9 mouse cellular contexts compared by ENCODE assay signal in genomic region chr16:85807072-85807471, GRCm38 (mm10). TPM values are rescaled to one million over a fixed set of nuclear protein-coding genes. Genes with fewer than 3 reads are reported as not detected.
DNase-seq lines count a peak whose midpoint lies in the region; ATAC-seq and TF ChIP-seq lines count a peak whose summit lies in the region.
"Had no signal": no experiment of that assay in that cellular context is flagged by ENCODE, and none has a peak within 500 bp of the region (broad histone marks: within the 10 kb centered on the region; RNA-seq: fewer than 3 reads in every experiment).

No protein-coding gene starts in this region.

- H3K4me1 ChIP-seq in kidney, adult 2 months (ENCODE audit: control insufficient read depth, insufficient read depth, low read length), result no peaks in the 10 kb centered on the region
- H3K4me1 ChIP-seq in kidney, embryonic 14.5 days (ENCODE audit: control insufficient read depth, insufficient read depth, low read length), result 0 out of 2 replicates have a peak, but pooled peaks cover 2% of the 10 kb centered on the region
- H3K4me1 ChIP-seq in MEL (ENCODE audit: control insufficient read depth in 1 of 2, insufficient read depth in 2 of 2, low read length in 2 of 2), result no peaks in the 10 kb centered on the region
- peaks cover 8% of the 10 kb centered on the region for H3K4me1 ChIP-seq in lung, embryonic 16.5 days (replicated peaks; ENCODE audit: control insufficient read depth, insufficient read depth, low read length)

- intact Hi-C loops in heart, postnatal 14 days (cut with DNase I), result loop anchor here (1.0 to 10.0 kb wide), 4 partner anchors 262 to 1590 kb away; no protein-coding TSS in a partner anchor

- no peak for TF ChIP-seq EP300 in MEL (IDR thresholded peaks at IDR 0.05; ENCODE audit: low read depth in 1 of 2, low read length in 2 of 2)

- H3K36me3 ChIP-seq in kidney, adult 2 months (ENCODE audit: control insufficient read depth, insufficient read depth, low read length), result no peaks in the 10 kb centered on the region
- H3K36me3 ChIP-seq in kidney, embryonic 14.5 days (ENCODE audit: control insufficient read depth, insufficient read depth, low read length), result no peaks in the 10 kb centered on the region
- no peaks in the 10 kb centered on the region for H3K36me3 ChIP-seq in MEL (ENCODE audit: control insufficient read depth in 1 of 2, insufficient read depth in 2 of 2, low read length in 2 of 2)
- no peaks in the 10 kb centered on the region for H3K36me3 ChIP-seq in lung, embryonic 16.5 days (ENCODE audit: control insufficient read depth, insufficient read depth, low read length)
- H3K36me3 ChIP-seq: liver, embryonic 13.5 days had no signal

- TF ChIP-seq RAD21 in MEL (IDR thresholded peaks at IDR 0.05; ENCODE audit: low read depth, low read length), result peak; percentile 93

- H3K27ac ChIP-seq in kidney, adult 2 months (ENCODE audit: insufficient read depth, low read depth, low read length), result no peak overlapping the region
- no peak overlapping the region for H3K27ac ChIP-seq in kidney, embryonic 14.5 days (ENCODE audit: low read depth, low read length)
- H3K27ac ChIP-seq in MEL (ENCODE audit: control insufficient read depth, low read depth, low read length), result no peak overlapping the region
- H3K27ac ChIP-seq in lung, embryonic 16.5 days (ENCODE audit: low read length), result no peak overlapping the region
- H3K27ac ChIP-seq: liver, embryonic 13.5 days had no signal

- H3K9ac ChIP-seq in kidney, embryonic 14.5 days (ENCODE audit: low read depth, low read length), result no peak overlapping the region
- H3K9ac ChIP-seq in MEL (ENCODE audit: control insufficient read depth, low read depth, low read length, poor library complexity, severe bottlenecking), result no peak overlapping the region
- H3K9ac ChIP-seq in lung, embryonic 16.5 days (ENCODE audit: low read length), result no peak overlapping the region
- H3K9ac ChIP-seq: liver, embryonic 13.5 days had no signal

- H3K79me2 ChIP-seq in MEL (ENCODE audit: control insufficient read depth, insufficient read depth, low read length, poor library complexity), result no peaks in the 10 kb centered on the region

- DNase-seq in kidney, adult 2 months, result peak; percentile 77
- DNase-seq in MEL (ENCODE audit: low read depth, low spot score), result peak; percentile 55
- peak; percentile 10 for DNase-seq in c-Kit-positive CD71-positive TER-119-positive erythroid progenitor cells, embryonic 14.5 days (ENCODE audit: low spot score)
- peak; percentile 51 to 79 for DNase-seq in heart, postnatal 14 days
- DNase-seq: liver, embryonic 13.5 days had no signal

- H3K4me3 ChIP-seq in kidney, adult 2 months (ENCODE audit: insufficient read depth, low read depth, low read length), result no peak overlapping the region
- H3K4me3 ChIP-seq in kidney, embryonic 14.5 days (ENCODE audit: low read length), result no peak overlapping the region
- no peak overlapping the region for H3K4me3 ChIP-seq in MEL (ENCODE audit: control insufficient read depth in 1 of 2, insufficient read depth in 1 of 2, low read depth in 2 of 2, low read length in 2 of 2)
- no peak overlapping the region for H3K4me3 ChIP-seq in lung, embryonic 16.5 days (ENCODE audit: low read length)
- H3K4me3 ChIP-seq: liver, embryonic 13.5 days had no signal

- H3K4me2 ChIP-seq in kidney, embryonic 14.5 days (replicated peaks; ENCODE audit: low read depth, low read length), result no peak overlapping the region
- peak overlapping the region; percentile 32 for H3K4me2 ChIP-seq in lung, embryonic 16.5 days (ENCODE audit: low read depth, low read length)
- H3K4me2 ChIP-seq: liver, embryonic 13.5 days had no signal

- TF ChIP-seq POLR2A in kidney, adult 2 months (IDR thresholded peaks at IDR 0.05; ENCODE audit: low read depth, low read length), result no peak
- no peak for TF ChIP-seq POLR2A in MEL (IDR thresholded peaks at IDR 0.05; ENCODE audit: control insufficient read depth in 1 of 2, insufficient read depth in 1 of 2, low read depth in 1 of 2, low read length in 2 of 2, poor library complexity in 1 of 2)

- WGBS in kidney, adult 2 months, result 17% methylated on average over 3 of the region's 3 CpGs
- WGBS in kidney, embryonic 14.5 days, result 21% methylated on average over 3 of the region's 3 CpGs
- 14% methylated on average over 3 of the region's 3 CpGs for WGBS in lung, embryonic 16.5 days

- no peaks in the 10 kb centered on the region for H3K9me3 ChIP-seq in kidney, embryonic 14.5 days (ENCODE audit: control insufficient read depth, low read length)
- H3K9me3 ChIP-seq in MEL (replicated peaks; ENCODE audit: insufficient read depth, low read length), result no peaks in the 10 kb centered on the region
- no peaks in the 10 kb centered on the region for H3K9me3 ChIP-seq in lung, embryonic 16.5 days (ENCODE audit: control insufficient read depth, low read length)
- H3K9me3 ChIP-seq: liver, embryonic 13.5 days had no signal

- no peak for ATAC-seq in kidney, embryonic 14.5 days (ENCODE audit: low FRiP score, low TSS enrichment)
- ATAC-seq in lung, embryonic 16.5 days (ENCODE audit: low read depth), result no peak
- no peak for ATAC-seq in monocyte, adult 5-6 weeks (replicated peaks; ENCODE audit: insufficient number of reproducible peaks, low FRiP score, low TSS enrichment, poor library complexity, severe bottlenecking)
- ATAC-seq in megakaryocyte-erythroid progenitor cell, adult 5-6 weeks (replicated peaks; ENCODE audit: low FRiP score, low TSS enrichment, poor library complexity, severe bottlenecking), result no peak

- H3K27me3 ChIP-seq in kidney, adult 2 months (replicated peaks; ENCODE audit: control insufficient read depth, insufficient read depth, low read length), result no peaks in the 10 kb centered on the region
- no peaks in the 10 kb centered on the region for H3K27me3 ChIP-seq in kidney, embryonic 14.5 days (ENCODE audit: control insufficient read depth, insufficient read depth, low read length)
- H3K27me3 ChIP-seq in MEL (ENCODE audit: control insufficient read depth in 1 of 2, insufficient read depth in 2 of 2, low read length in 2 of 2), result no peaks in the 10 kb centered on the region
- no peaks in the 10 kb centered on the region for H3K27me3 ChIP-seq in lung, embryonic 16.5 days (ENCODE audit: control insufficient read depth, insufficient read depth, low read depth, low read length)

- TF ChIP-seq CTCF in kidney, adult 2 months (conservative IDR thresholded peaks at IDR 0.05; ENCODE audit: insufficient read depth, insufficient read length, low read depth, low read length), result no peak
- TF ChIP-seq CTCF in MEL (IDR thresholded peaks at IDR 0.05 in 2 of 3, conservative IDR thresholded peaks at IDR 0.05 in 1 of 3; ENCODE audit: control insufficient read depth in 1 of 3, insufficient read depth in 1 of 3, low read depth in 2 of 3, low read length in 3 of 3, poor library complexity in 1 of 3, severe bottlenecking in 1 of 3), result peak; percentile 22 to 80 (median 29); a peak in 5 of 6 replicates

TF ChIP-seq in MEL, 35 proteins besides CTCF, POLR2A, EP300 and RAD21:
- TF ChIP-seq ZNF384 (IDR thresholded peaks at IDR 0.05; ENCODE audit: low read depth, low read length) (peak; percentile 64), ZC3H11A (IDR thresholded peaks at IDR 0.05; ENCODE audit: low read depth, low read length) (peak; percentile 81), ZMIZ1 (IDR thresholded peaks at IDR 0.05; ENCODE audit: low read depth, low read length) (no peak), SMC3 (IDR thresholded peaks at IDR 0.05; ENCODE audit: low read depth, low read length) (peak; percentile 78)

RNA-seq across cellular contexts. Expression of gene Adamts1, which starts 4.2 kb away (rescaled TPM):
- 29.3 and 37.6 TPM in 2 replicates for polyA plus RNA-seq in kidney, adult 2 months (2012; rRNA removed)
- 36.8 and 70.7 TPM in 2 replicates for polyA plus RNA-seq in kidney, embryonic 14.5 days (2014; fragmentation: Nextera tagmentation; extraction: Ambion mirVana)
- not detected in 2 replicates for total RNA-seq in MEL (2012; rRNA removed)
- polyA plus RNA-seq in MEL (2012; ENCODE audit: insufficient read depth in 1 of 2, insufficient read length in 2 of 2, low read depth in 1 of 2, low replicate concordance in 2 of 2, missing spikeins in 1 of 2), result not detected
- 10 to 100 TPM; 33.5 to 50.5 TPM for total RNA-seq in heart, postnatal 14 days (2021)
- 77.6 and 82.1 TPM in 2 replicates for polyA plus RNA-seq in lung, embryonic 16.5 days (2015; fragmentation: Nextera tagmentation; extraction: Ambion mirVana)
- total RNA-seq in monocyte, adult 5-6 weeks (2017), result 0.43 TPM in 1 of 3 replicates, not detected in the others
- not detected in 2 replicates for total RNA-seq in megakaryocyte-erythroid progenitor cell, adult 5-6 weeks (2014; fragmentation: Nextera tagmentation)
- 0.05 TPM in 1 of 2 replicates, not detected in the other for total RNA-seq in megakaryocyte-erythroid progenitor cell, adult 5-6 weeks (2017)

Comparison
In these comparisons a context has a peak if more than half of its experiments do, and no peak if none do; other contexts are left out.
1. DNase-seq: peak in every context shown above with its lines; median percentile 77 in kidney, adult 2 months; 65 in heart, postnatal 14 days; 55 in MEL; 10 in c-Kit-positive CD71-positive TER-119-positive erythroid progenitor cells, embryonic 14.5 days.
2. RNA of gene Adamts1, which starts 4.2 kb away (total RNA-seq): 33.5 to 50.5 TPM in heart, postnatal 14 days; 0.05 TPM in megakaryocyte-erythroid progenitor cell, adult 5-6 weeks, not detected in MEL and 0.43 TPM in monocyte, adult 5-6 weeks; every median in the first group is over 10 times any median in the second.